Comparison of ENCODE assay signal across 29 mouse cellular contexts in the genomic region with DNA sequence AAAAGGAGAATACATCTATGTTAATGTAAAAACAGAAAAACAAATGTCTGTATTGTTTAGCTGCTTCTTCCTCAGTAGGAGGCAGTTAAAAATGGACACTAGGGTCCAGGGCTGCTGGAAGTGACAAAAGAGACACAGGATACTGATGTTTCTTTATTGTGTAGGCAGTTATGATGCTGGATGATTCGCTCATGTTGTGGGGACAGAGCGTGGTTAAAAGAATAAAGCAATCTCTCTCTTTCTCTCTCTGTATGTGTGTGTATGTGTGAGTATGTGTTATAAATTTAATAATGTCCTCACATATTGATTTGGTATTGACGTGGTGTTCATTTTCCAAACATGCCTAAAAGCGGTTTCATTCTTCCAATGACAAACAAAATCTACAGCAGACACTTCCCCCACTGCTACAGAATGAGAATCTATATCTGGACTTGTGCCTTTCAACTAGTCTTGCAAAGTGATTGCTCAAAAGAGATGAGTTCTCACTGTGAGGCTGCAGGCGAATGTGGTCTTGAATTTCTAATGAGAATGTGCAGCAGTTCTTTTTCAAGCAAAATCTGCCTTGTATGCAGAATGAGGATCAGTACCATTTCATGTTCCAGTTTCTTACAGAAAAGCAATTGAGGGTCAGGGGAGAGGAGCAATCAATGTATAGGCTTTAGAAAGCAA.
A peak's percentile ranks its signal among the peaks of the same experiment; 100 is the strongest.
DNase-seq lines count a peak whose midpoint lies in the region; ATAC-seq and TF ChIP-seq lines count a peak whose summit lies in the region.
"Had no signal": no experiment of that assay in that cellular context is flagged by ENCODE, and none has a peak within 500 bp of the region (broad histone marks: within the 10 kb centered on the region; RNA-seq: fewer than 3 reads in every experiment).

No protein-coding gene starts in this region.

- peak; percentile 70 for ATAC-seq in forebrain, postnatal 0 days
- ATAC-seq in forebrain, embryonic 16.5 days = no peak
- no peak for ATAC-seq in hindbrain, postnatal 0 days
- ATAC-seq in hindbrain, embryonic 11.5 days (ENCODE audit: low FRiP score) = no peak
- no peak for ATAC-seq in intestine, embryonic 15.5 days
- ATAC-seq: inflammation-experienced regulatory T-cells, adult 6 months; liver, embryonic 12.5 days; liver, postnatal 0 days; Patski had no signal

- H3K27me3 ChIP-seq in forebrain, postnatal 0 days (ENCODE audit: insufficient read depth, low read length) = no peaks in the 10 kb centered on the region
- H3K27me3 ChIP-seq in forebrain, embryonic 16.5 days (replicated peaks; ENCODE audit: control insufficient read depth, insufficient read depth, low read length) = no peaks in the 10 kb centered on the region
- no peaks in the 10 kb centered on the region for H3K27me3 ChIP-seq in hindbrain, postnatal 0 days (ENCODE audit: insufficient read depth, low read length)
- no peaks in the 10 kb centered on the region for H3K27me3 ChIP-seq in hindbrain, embryonic 11.5 days (ENCODE audit: control insufficient read depth, insufficient read depth, low read length)
- H3K27me3 ChIP-seq in intestine, embryonic 15.5 days (replicated peaks) = no peaks in the 10 kb centered on the region
- H3K27me3 ChIP-seq: embryonic facial prominence, embryonic 13.5 days; heart, embryonic 13.5 days; kidney, embryonic 15.5 days; liver, embryonic 12.5 days; megakaryocyte, embryonic 14.5 days; neural tube, embryonic 15.5 days had no signal

- no peak overlapping the region for H3K4me2 ChIP-seq in forebrain, postnatal 0 days (ENCODE audit: low read depth)
- no peak overlapping the region for H3K4me2 ChIP-seq in forebrain, embryonic 16.5 days (ENCODE audit: low read length)
- H3K4me2 ChIP-seq in hindbrain, postnatal 0 days (ENCODE audit: low read depth, low read length) = 0 out of 2 replicates have a peak overlapping the region, but pooled peaks have one; percentile 13
- H3K4me2 ChIP-seq in hindbrain, embryonic 11.5 days (replicated peaks; ENCODE audit: low read depth, low read length) = no peak overlapping the region
- no peak overlapping the region for H3K4me2 ChIP-seq in intestine, embryonic 15.5 days (replicated peaks)
- H3K4me2 ChIP-seq: embryonic facial prominence, embryonic 13.5 days; heart, embryonic 13.5 days; kidney, embryonic 15.5 days; liver, embryonic 12.5 days; neural tube, embryonic 15.5 days had no signal

- no peaks in the 10 kb centered on the region for H3K9me3 ChIP-seq in forebrain, postnatal 0 days (ENCODE audit: low read length)
- no peaks in the 10 kb centered on the region for H3K9me3 ChIP-seq in forebrain, embryonic 16.5 days (ENCODE audit: control insufficient read depth, low read length)
- no peaks in the 10 kb centered on the region for H3K9me3 ChIP-seq in hindbrain, postnatal 0 days (ENCODE audit: low read length)
- no peaks in the 10 kb centered on the region for H3K9me3 ChIP-seq in hindbrain, embryonic 11.5 days (ENCODE audit: control insufficient read depth, low read length)
- H3K9me3 ChIP-seq in intestine, embryonic 15.5 days = no peaks in the 10 kb centered on the region
- H3K9me3 ChIP-seq: embryonic facial prominence, embryonic 13.5 days; forebrain, embryonic 10.5 days; G1E; heart, embryonic 13.5 days; kidney, embryonic 15.5 days; liver, embryonic 12.5 days; megakaryocyte, embryonic 14.5 days; neural tube, embryonic 15.5 days had no signal

- H3K4me3 ChIP-seq in forebrain, postnatal 0 days (ENCODE audit: low read depth, low read length) = no peak overlapping the region
- no peak overlapping the region for H3K4me3 ChIP-seq in forebrain, embryonic 16.5 days (replicated peaks; ENCODE audit: low read length)
- no peak overlapping the region for H3K4me3 ChIP-seq in hindbrain, postnatal 0 days (ENCODE audit: low read length)
- H3K4me3 ChIP-seq in hindbrain, embryonic 11.5 days (ENCODE audit: low read depth, low read length) = no peak overlapping the region
- H3K4me3 ChIP-seq in intestine, embryonic 15.5 days (replicated peaks) = no peak overlapping the region
- H3K4me3 ChIP-seq: embryonic facial prominence, embryonic 13.5 days; forebrain, embryonic 10.5 days; heart, embryonic 13.5 days; kidney, embryonic 15.5 days; layer of hippocampus, adult 2 months; liver, embryonic 12.5 days; megakaryocyte, embryonic 14.5 days; neural tube, embryonic 15.5 days had no signal

- WGBS in forebrain, postnatal 0 days = 63% methylated on average over 5 of the region's 5 CpGs
- WGBS in forebrain, embryonic 16.5 days = 72% methylated on average over 5 of the region's 5 CpGs
- WGBS in hindbrain, postnatal 0 days = 57% methylated on average over 5 of the region's 5 CpGs
- WGBS in hindbrain, embryonic 11.5 days = 76% methylated on average over 5 of the region's 5 CpGs
- 77% methylated on average over 5 of the region's 5 CpGs for WGBS in intestine, embryonic 15.5 days

- H3K36me3 ChIP-seq in forebrain, postnatal 0 days (ENCODE audit: insufficient read depth) = no peaks in the 10 kb centered on the region
- no peaks in the 10 kb centered on the region for H3K36me3 ChIP-seq in forebrain, embryonic 16.5 days (ENCODE audit: control insufficient read depth, insufficient read depth)
- no peaks in the 10 kb centered on the region for H3K36me3 ChIP-seq in hindbrain, postnatal 0 days (ENCODE audit: insufficient read depth, low read length)
- H3K36me3 ChIP-seq in hindbrain, embryonic 11.5 days (ENCODE audit: control insufficient read depth, insufficient read depth, low read length) = no peaks in the 10 kb centered on the region
- no peaks in the 10 kb centered on the region for H3K36me3 ChIP-seq in intestine, embryonic 15.5 days
- H3K36me3 ChIP-seq: embryonic facial prominence, embryonic 13.5 days; forebrain, embryonic 10.5 days; G1E; heart, embryonic 13.5 days; kidney, embryonic 15.5 days; liver, embryonic 12.5 days; neural tube, embryonic 15.5 days had no signal

- peak; percentile 17 for DNase-seq in forebrain, postnatal 0 days
- peak; percentile 18 for DNase-seq in hindbrain, postnatal 0 days (ENCODE audit: low spot score)
- DNase-seq in hindbrain, embryonic 11.5 days (ENCODE audit: low spot score) = no peak
- peak; percentile 0 for DNase-seq in retina, postnatal 1 day
- DNase-seq in retina, embryonic 14.5 days (ENCODE audit: low spot score) = no peak
- DNase-seq: adrenal gland, postnatal 10 days; cerebellum, adult 18-20 months; cerebellum, postnatal 10 days; gastrocnemius, postnatal 10 days; heart, postnatal 10 days; kidney, adult 18-20 months; kidney, postnatal 36 days; left cerebral cortex, postnatal 4 days; liver, postnatal 0 days; lung, postnatal 4 days; thymus, postnatal 4 days had no signal

- H3K9ac ChIP-seq in forebrain, postnatal 0 days = no peak overlapping the region
- H3K9ac ChIP-seq in forebrain, embryonic 16.5 days (replicated peaks; ENCODE audit: low read depth, low read length) = no peak overlapping the region
- no peak overlapping the region for H3K9ac ChIP-seq in hindbrain, postnatal 0 days (replicated peaks; ENCODE audit: low read length)
- H3K9ac ChIP-seq in hindbrain, embryonic 11.5 days (ENCODE audit: low read depth, low read length) = no peak overlapping the region
- no peak overlapping the region for H3K9ac ChIP-seq in intestine, embryonic 15.5 days
- H3K9ac ChIP-seq: embryonic facial prominence, embryonic 13.5 days; heart, embryonic 13.5 days; kidney, embryonic 15.5 days; liver, embryonic 12.5 days; liver, postnatal 0 days; neural tube, embryonic 15.5 days had no signal

- H3K4me1 ChIP-seq in forebrain, postnatal 0 days (ENCODE audit: insufficient read depth) = no peaks in the 10 kb centered on the region
- H3K4me1 ChIP-seq in forebrain, embryonic 16.5 days (replicated peaks; ENCODE audit: control insufficient read depth, insufficient read depth, low read length) = no peaks in the 10 kb centered on the region
- H3K4me1 ChIP-seq in hindbrain, postnatal 0 days (ENCODE audit: insufficient read depth, low read length) = no peaks in the 10 kb centered on the region
- no peaks in the 10 kb centered on the region for H3K4me1 ChIP-seq in hindbrain, embryonic 11.5 days (replicated peaks; ENCODE audit: control insufficient read depth, insufficient read depth, low read length)
- H3K4me1 ChIP-seq in intestine, embryonic 15.5 days (replicated peaks) = no peaks in the 10 kb centered on the region
- H3K4me1 ChIP-seq: embryonic facial prominence, embryonic 13.5 days; forebrain, embryonic 10.5 days; heart, embryonic 13.5 days; kidney, embryonic 15.5 days; liver, embryonic 12.5 days; megakaryocyte, embryonic 14.5 days; neural tube, embryonic 15.5 days had no signal

- no peak overlapping the region for H3K27ac ChIP-seq in forebrain, postnatal 0 days (ENCODE audit: low read depth, low read length)
- H3K27ac ChIP-seq in forebrain, embryonic 16.5 days (ENCODE audit: low read length) = no peak overlapping the region
- no peak overlapping the region; the same call in 1 of the 2 replicates for H3K27ac ChIP-seq in hindbrain, postnatal 0 days
- H3K27ac ChIP-seq in hindbrain, embryonic 11.5 days (ENCODE audit: low read depth, low read length) = no peak overlapping the region
- H3K27ac ChIP-seq in intestine, embryonic 15.5 days = no peak overlapping the region
- H3K27ac ChIP-seq: embryonic facial prominence, embryonic 13.5 days; forebrain, embryonic 10.5 days; heart, embryonic 13.5 days; kidney, embryonic 15.5 days; layer of hippocampus, adult 2 months; liver, embryonic 12.5 days; neural tube, embryonic 15.5 days had no signal

- no peak for TF ChIP-seq CTCF in forebrain, postnatal 0 days (IDR thresholded peaks at IDR 0.05; ENCODE audit: low read depth)
- TF ChIP-seq CTCF in hindbrain, postnatal 0 days (IDR thresholded peaks at IDR 0.05; ENCODE audit: low read depth) = no peak

Comparison
In these comparisons a context has a peak if more than half of its experiments do, and no peak if none do; other contexts are left out.
1. DNase-seq: peak in forebrain, postnatal 0 days (single experiment), hindbrain, postnatal 0 days (single experiment) and retina, postnatal 1 day (single experiment); none in hindbrain, embryonic 11.5 days (single experiment) and retina, embryonic 14.5 days (single experiment).